Mouse (Mus musculus) embryonic fibroblast, embryonic 13.5 days (primary cell): ENCODE data around the gene Sdcbp2. TPM values are rescaled to one million over a fixed set of nuclear protein-coding genes. Genes with fewer than 3 reads are reported as not detected.
A peak's percentile ranks its signal among the peaks of the same experiment; 100 is the strongest.

Experiments used
- H3K27ac ChIP-seq: 2 replicates; pipeline ENCODE4 v1.5.1; 2012; ENCODE audit warnings: low read length, control low read depth, inconsistent platforms; ENCODE audit not compliant: insufficient read depth
- H3K4me1 ChIP-seq: 2 replicates; pipeline ENCODE4 v1.6.1; 2011; ENCODE audit warnings: low read length; ENCODE audit not compliant: control insufficient read depth, insufficient read depth
- H3K4me3 ChIP-seq: 2 replicates; pipeline ENCODE4 v1.5.1; 2011; ENCODE audit warnings: mild to moderate bottlenecking, control low read depth, low read length; ENCODE audit not compliant: insufficient read depth
- CTCF ChIP-seq: IDR thresholded peaks from 2 replicates; pipeline ENCODE4 v1.5.1; 2011; ENCODE audit warnings: mild to moderate bottlenecking, control low read depth, low read length, moderate library complexity, borderline replicate concordance; ENCODE audit not compliant: insufficient read depth
- POLR2A ChIP-seq: IDR thresholded peaks from 2 replicates; pipeline ENCODE4 v1.6.1; 2011; ENCODE audit warnings: low read depth, mild to moderate bottlenecking, control low read depth, low read length, moderate library complexity
- polyA plus RNA-seq: library from polyadenylated mRNA; stranded (reverse); fragments of >200 nt; gene quantifications from 2 replicates; pipeline ENCODE4 v1.2.4, GENCODE M21; 2011; ENCODE audit warnings: low read depth; ENCODE audit not compliant: missing spikeins, insufficient read length

The Sdcbp2 gene
- polyA plus RNA-seq, 1 experiment: 0.86 TPM

GRCm38 (mm10) chr2:151628011-151628410 is 55.6 kb downstream of the Sdcbp2 start:
- Histone ChIP-seq H3K27ac (no peak overlapping the region), H3K4me3 (no peak overlapping the region), H3K4me1 (no peaks in the 10 kb centered on the region)
- TF ChIP-seq CTCF (no peak), POLR2A (no peak)

GRCm38 (mm10) chr2:151629310-151629709 is 56.9 kb downstream of the Sdcbp2 start:
- Histone ChIP-seq H3K4me1 (no peaks in the 10 kb centered on the region), H3K27ac (no peak overlapping the region), H3K4me3 (no peak overlapping the region)
- no peak for TF ChIP-seq CTCF
- no peak for TF ChIP-seq POLR2A

GRCm38 (mm10) chr2:151631406-151632158 is 59.2 kb downstream of the Sdcbp2 start:
- H3K4me3 ChIP-seq: peak overlapping the region; percentile 37
- TF ChIP-seq POLR2A: no peak
- TF ChIP-seq CTCF: no peak

GRCm38 (mm10) chr2:151632159-151632814 is 59.9 kb downstream of the Sdcbp2 start, which contains the start of gene Snph:
Gene Snph (minus strand): TSS chr2:151632593.
- peak within 1 kb of the TSS; percentile 37 for H3K4me3 ChIP-seq

More at GRCm38 (mm10) chr2:151631406-151632158, 59.2 kb downstream of the Sdcbp2 start:
- Histone ChIP-seq H3K4me1 (no peaks in the 10 kb centered on the region), H3K27ac (no peak overlapping the region)

GRCm38 (mm10) chr2:151632982-151633381 is 60.6 kb downstream of the Sdcbp2 start:
- H3K4me1 ChIP-seq: no peaks in the 10 kb centered on the region
- no peak overlapping the region for H3K4me3 ChIP-seq
- H3K27ac ChIP-seq: no peak overlapping the region
- TF ChIP-seq POLR2A (no peak), CTCF (no peak)

More at GRCm38 (mm10) chr2:151632159-151632814, 59.9 kb downstream of the Sdcbp2 start, which contains the start of gene Snph:
- TF ChIP-seq POLR2A: no peak
- TF ChIP-seq CTCF: 0 out of 2 replicates have a peak, but pooled peaks have one; percentile 5
- H3K27ac ChIP-seq: no peak within 1 kb of the TSS
- no peaks in the 10 kb centered on the region for H3K4me1 ChIP-seq

GRCm38 (mm10) chr2:151634903-151635302 is 62.5 kb downstream of the Sdcbp2 start:
- TF ChIP-seq CTCF (no peak), POLR2A (no peak)
- H3K4me1 ChIP-seq: no peaks in the 10 kb centered on the region
- H3K4me3 ChIP-seq: no peak overlapping the region
- no peak overlapping the region for H3K27ac ChIP-seq

- Histone ChIP-seq H3K4me1 (no peaks in the 10 kb centered on the region), H3K4me3 (no peak overlapping the region), H3K27ac (no peak overlapping the region)
- TF ChIP-seq CTCF (no peak), POLR2A (no peak)
These were observed 63.1 kb downstream of the Sdcbp2 start for GRCm38 (mm10) chr2:151635362-151636014.

- H3K4me1 ChIP-seq: no peaks in the 10 kb centered on the region
- no peak overlapping the region for H3K27ac ChIP-seq
- no peak for TF ChIP-seq CTCF
- TF ChIP-seq POLR2A: no peak
- H3K4me3 ChIP-seq: no peak overlapping the region
These were observed 63.6 kb downstream of the Sdcbp2 start for GRCm38 (mm10) chr2:151636015-151636402.

Other genes starting within 250 kb of the Sdcbp2 start
- gene 4921509C19Rik, start 96.5 kb upstream of the Sdcbp2 start, polyA plus RNA-seq: not detected in 2 replicates
- 113 TPM in 2 replicates for gene Nsfl1c, start 78.4 kb upstream of the Sdcbp2 start, polyA plus RNA-seq
- 543 and 620 TPM in 2 replicates for gene Fkbp1a, start 30.1 kb upstream of the Sdcbp2 start, polyA plus RNA-seq
- gene Snph, start 60.0 kb downstream of the Sdcbp2 start, polyA plus RNA-seq: 0.44 and 1.5 TPM in 2 replicates
- not detected in 2 replicates for gene Rad21l, start 95.9 kb downstream of the Sdcbp2 start, polyA plus RNA-seq
- gene Tmem74b, start 129.4 kb downstream of the Sdcbp2 start, polyA plus RNA-seq: not detected in 2 replicates
- 28.7 and 32.7 TPM in 2 replicates for gene Psmf1, start 171.6 kb downstream of the Sdcbp2 start, polyA plus RNA-seq